Mouse (Mus musculus): Measurements from ENCODE around the gene Card10. TPM values are rescaled to one million over a fixed set of nuclear protein-coding genes. Genes with fewer than 3 reads are reported as not detected.

Card10 gene
- total RNA-seq, 1 experiment from 2014 or later, result not detected

DNA sequence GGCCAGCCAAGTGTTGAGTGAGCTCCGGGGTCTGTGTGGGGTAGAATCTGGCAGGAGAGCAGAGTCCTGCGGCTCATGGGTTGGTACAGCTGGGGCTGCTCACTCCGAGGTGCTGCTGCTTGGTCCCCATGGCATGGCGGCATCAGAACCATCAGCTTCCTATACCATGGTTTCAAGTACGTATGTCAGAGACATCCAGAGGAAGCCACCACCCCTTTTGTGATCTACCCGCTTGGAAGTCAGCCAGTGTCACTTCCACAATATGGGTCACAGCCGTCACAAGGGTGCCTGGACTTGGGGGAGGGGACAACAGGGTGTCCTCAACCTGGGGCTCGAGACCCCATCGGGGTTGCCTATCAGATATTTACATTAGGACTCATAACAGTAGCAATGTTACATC, 7.3 kb upstream of the Card10 start:
- peak; percentile 47 to 68; a peak in 2 of 4 replicates for ATAC-seq (replicated peaks in 1 of 2; ENCODE audit: insufficient read depth in 1 of 2, low FRiP score in 2 of 2, low TSS enrichment in 1 of 2, low read depth in 1 of 2, poor library complexity in 2 of 2, severe bottlenecking in 2 of 2)

DNA sequence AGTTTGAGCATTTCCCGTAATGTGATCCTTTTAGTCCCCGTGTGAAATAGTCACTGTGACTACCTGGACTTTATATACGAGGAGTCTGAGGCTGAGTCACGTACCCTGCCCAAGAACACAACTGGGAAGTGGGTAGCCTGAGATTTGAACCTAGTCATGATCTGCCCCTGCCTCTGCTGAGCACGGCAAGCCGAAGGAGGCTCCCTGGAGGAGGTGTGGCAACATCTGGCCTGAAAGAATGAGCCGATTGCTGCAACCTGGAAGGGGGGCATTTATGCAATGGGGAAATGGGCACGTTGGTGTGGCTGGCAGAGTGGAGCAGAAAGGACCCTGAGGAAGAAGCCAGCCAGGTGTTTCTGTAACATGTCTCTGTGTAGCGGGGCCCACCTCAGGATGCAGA, 6.9 kb upstream of the Card10 start:
- peak; percentile 10 to 64; a peak in 2 of 4 replicates for ATAC-seq (replicated peaks in 1 of 2; ENCODE audit: insufficient read depth in 1 of 2, low FRiP score in 2 of 2, low TSS enrichment in 1 of 2, low read depth in 1 of 2, poor library complexity in 2 of 2, severe bottlenecking in 2 of 2)

DNA sequence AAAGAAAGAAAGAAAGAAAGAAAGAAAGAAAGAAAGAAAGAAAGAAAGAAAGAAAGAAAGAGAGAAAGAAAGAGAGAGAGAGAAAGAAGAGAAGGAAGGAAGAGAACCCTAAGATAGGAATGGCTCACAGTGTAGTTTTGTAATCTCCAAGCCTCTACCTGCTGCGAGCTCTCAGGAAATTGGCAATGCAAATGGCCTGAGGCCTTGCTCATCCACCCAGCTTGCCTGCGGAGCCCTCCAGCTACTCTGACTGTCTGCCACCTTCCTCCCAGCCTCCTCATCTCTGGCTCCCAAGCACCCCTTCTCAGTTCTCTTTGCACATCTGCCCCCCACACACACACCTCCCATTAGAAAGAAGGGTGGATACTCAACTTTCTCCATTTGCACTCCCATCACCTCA, 6.1 kb upstream of the Card10 start:
- ATAC-seq (replicated peaks in 1 of 2; ENCODE audit: insufficient read depth in 1 of 2, low FRiP score in 2 of 2, low TSS enrichment in 1 of 2, low read depth in 1 of 2, poor library complexity in 2 of 2, severe bottlenecking in 2 of 2), result no peak

DNA sequence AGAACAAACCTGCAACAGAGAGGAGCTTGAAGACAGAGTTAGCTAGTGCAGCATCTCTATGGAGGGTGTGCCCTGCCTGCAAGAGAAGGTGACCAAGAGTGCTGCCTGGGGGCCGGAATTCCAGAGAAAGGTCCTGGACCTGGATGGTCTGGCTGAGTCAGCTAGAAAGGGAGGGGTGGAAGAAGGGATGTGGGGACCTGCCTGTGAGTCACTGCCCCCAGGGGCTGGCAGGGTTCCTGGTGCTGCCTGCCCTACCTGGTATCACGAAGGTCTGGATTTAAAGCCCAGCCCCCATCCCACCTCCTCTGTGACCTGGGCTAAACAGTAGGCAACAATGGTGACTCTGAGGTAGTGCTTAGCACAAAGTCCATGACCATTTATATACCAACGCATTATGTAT, 4.3 kb upstream of the Card10 start:
- ATAC-seq (replicated peaks in 1 of 2; ENCODE audit: insufficient read depth in 1 of 2, low FRiP score in 2 of 2, low TSS enrichment in 1 of 2, low read depth in 1 of 2, poor library complexity in 2 of 2, severe bottlenecking in 2 of 2), result no peak

DNA sequence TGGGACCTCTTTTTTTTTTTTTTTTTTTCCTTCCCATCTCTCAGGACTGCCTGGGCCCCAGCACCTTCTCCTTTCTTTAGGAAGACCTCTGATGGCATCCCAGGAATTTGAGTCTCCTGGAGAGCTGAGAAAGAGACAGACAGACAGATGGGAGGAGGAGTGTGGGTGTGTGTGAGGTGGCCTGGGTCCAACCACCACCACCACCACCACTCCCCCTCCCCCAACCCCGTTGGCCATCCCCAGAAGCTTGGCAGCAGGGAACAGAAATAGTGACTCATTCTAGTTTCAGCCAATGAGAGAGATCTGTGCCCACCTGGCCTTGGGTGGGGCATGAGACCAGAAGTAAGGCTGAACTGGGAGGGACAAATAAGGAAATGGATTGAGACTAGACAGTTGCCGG, 3.8 kb upstream of the Card10 start:
- ATAC-seq (replicated peaks in 1 of 2; ENCODE audit: insufficient read depth in 1 of 2, low FRiP score in 2 of 2, low TSS enrichment in 1 of 2, low read depth in 1 of 2, poor library complexity in 2 of 2, severe bottlenecking in 2 of 2), result no peak

DNA sequence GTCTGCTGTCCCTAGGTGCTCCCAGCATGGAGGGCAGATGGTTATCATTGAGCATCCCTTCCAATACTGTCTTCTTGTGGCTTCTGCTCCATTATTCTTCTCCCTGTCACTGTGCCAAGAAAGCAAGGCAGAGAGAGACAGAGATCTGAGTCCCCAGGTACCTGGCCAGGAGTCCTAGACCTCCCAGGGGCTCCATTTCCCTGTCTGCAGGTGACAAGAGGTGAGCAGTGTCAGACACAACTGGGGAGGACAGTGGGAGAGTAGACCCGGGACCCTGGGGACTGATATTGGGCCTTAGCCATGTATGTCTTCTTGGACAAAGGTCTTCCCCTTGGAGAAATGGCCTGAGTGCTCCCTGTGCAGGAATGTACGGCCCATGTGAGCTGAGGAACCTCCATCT, 2.5 kb upstream of the Card10 start:
- no peak for ATAC-seq (replicated peaks in 1 of 2; ENCODE audit: insufficient read depth in 1 of 2, low FRiP score in 2 of 2, low TSS enrichment in 1 of 2, low read depth in 1 of 2, poor library complexity in 2 of 2, severe bottlenecking in 2 of 2)

DNA sequence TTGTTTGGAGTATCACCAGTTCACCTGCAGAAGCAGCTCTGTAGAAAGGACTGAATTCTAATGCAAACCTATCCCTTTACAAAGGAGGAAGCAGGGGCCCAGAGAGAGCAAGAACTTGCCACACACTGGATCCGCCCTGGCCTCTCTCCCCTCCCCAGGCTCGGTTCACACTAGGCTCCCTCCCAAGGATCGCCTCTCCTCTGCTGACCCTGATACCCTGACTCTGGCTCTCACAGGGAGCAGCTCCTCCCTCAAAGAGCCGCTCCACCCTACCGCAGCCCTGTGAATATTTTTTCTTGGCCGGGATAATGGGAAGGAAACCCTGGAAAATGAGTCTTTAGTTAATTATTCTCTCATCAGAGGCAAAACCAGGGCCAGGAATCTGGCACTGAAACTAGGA, 1.5 kb upstream of the Card10 start:
- ATAC-seq (replicated peaks in 1 of 2; ENCODE audit: insufficient read depth in 1 of 2, low FRiP score in 2 of 2, low TSS enrichment in 1 of 2, low read depth in 1 of 2, poor library complexity in 2 of 2, severe bottlenecking in 2 of 2), result no peak; a peak in 1 of 4 replicates

DNA sequence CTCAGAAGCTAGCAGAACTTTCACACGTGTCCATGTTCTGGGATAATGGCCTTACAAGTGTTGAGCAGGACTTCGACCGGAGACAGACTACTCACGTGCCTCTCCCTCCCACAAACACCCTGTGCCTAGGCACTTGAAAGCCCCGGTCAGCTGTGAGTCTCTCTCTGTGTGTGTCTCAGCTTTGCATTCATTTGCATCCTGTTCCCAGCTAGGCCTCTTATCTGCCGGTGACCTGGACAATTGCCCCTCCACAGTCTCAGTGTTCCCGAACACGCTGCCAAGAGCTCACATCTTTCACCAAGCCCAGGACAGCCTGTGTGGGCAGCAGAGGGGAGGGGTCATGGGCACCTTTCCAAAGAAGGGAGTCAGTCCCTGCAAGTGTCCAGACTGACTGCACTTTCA, 658 bp upstream of the Card10 start:
- ATAC-seq (replicated peaks in 1 of 2; ENCODE audit: insufficient read depth in 1 of 2, low FRiP score in 2 of 2, low TSS enrichment in 1 of 2, low read depth in 1 of 2, poor library complexity in 2 of 2, severe bottlenecking in 2 of 2), result no peak

DNA sequence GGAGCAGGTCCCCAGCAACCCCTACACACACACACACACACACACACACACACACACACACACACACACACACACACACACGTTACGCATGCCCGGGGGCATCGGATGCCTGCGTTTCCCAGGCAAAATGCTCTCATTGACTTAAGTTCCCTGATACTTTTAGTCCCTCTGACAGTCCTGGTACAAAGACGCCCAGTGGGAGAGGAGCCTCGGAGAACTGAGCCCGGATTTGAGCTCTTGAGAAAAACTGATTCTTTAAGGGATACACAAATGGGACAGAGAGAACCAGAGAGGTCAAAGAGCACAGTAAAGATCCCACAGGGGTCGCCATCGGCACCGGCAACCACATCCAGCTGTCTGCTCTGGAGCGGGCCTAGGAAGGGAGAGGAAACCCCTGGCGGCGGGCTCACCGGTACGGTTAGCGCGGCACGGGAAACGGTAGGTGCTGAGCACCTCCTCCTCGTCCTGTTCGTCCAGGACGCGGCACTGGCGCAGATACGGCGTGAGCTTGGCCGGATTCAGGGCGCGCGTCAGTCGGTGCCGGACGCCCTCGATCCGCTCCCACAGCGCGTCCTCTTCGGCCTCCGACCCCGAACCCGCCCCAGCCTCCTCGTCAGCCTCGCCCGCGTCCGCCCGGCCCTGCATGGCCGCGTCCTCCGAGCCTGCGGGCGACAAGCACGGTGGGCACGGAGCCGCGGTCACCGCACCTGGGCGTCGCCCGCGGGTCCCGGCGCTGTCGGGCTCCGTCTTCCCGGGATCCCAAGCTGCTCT, 686 bp downstream of the Card10 start:
- ATAC-seq (replicated peaks in 1 of 2; ENCODE audit: insufficient read depth in 1 of 2, low FRiP score in 2 of 2, low TSS enrichment in 1 of 2, low read depth in 1 of 2, poor library complexity in 2 of 2, severe bottlenecking in 2 of 2), result peak in 1 of 2 experiments; percentile 6; a peak in 1 of 4 replicates

DNA sequence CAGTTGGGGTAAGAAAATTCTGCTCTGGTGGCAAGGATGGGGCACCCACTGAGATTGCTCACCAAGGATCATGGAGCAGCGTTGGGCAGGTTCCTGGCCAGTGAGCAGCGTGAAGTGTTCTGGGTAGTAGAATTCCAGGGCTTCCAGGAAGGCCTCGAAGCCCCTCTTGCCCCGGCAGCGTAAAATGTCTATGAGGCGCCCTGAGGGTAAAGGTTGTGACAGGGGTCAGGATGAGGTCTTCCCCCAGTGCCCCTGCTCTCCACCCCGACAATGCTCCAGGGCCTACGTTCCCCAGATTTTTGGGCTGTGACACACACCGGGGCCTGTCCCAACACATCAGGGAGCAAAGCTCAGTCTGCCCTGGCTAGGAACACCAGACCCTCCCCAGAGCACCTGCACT, 1.3 kb downstream of the Card10 start:
- ATAC-seq (replicated peaks in 1 of 2; ENCODE audit: insufficient read depth in 1 of 2, low FRiP score in 2 of 2, low TSS enrichment in 1 of 2, low read depth in 1 of 2, poor library complexity in 2 of 2, severe bottlenecking in 2 of 2), result no peak

DNA sequence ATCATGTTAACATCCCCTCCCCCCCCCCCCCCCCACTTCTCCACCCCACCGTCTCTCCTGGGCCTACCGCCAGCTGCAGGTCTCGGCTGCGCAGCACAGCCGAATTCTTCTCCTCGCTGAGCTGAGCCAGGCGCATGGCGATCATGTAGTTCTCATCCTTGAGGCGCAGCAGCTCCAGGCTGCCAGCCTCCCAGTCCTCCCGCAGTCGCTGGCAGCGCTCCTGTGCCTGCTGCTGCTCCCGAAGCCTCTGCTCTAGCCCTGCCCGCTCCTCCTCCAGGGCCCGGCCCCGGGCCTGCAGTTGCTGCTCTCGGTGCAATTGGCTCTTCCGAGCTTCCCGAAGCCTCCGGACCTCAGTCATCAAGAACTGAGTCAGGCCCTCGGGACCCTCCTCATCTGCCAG, 3.8 kb downstream of the Card10 start:
- ATAC-seq (replicated peaks in 1 of 2; ENCODE audit: insufficient read depth in 1 of 2, low FRiP score in 2 of 2, low TSS enrichment in 1 of 2, low read depth in 1 of 2, poor library complexity in 2 of 2, severe bottlenecking in 2 of 2), result no peak

DNA sequence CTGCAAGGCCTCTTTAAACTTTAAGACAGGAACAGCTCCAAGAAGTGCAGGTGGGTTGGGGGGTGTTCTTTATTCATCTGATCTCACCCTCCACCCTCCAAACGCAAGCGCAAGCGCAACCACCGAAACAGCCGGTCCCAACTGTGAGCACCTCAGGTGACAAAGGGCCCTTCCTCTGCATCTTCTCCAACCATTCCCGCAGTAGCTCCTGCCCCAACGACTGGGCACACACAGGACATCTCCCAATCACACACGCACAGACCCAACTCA, 5.8 kb downstream of the Card10 start:
- no peak for ATAC-seq (replicated peaks in 1 of 2; ENCODE audit: insufficient read depth in 1 of 2, low FRiP score in 2 of 2, low TSS enrichment in 1 of 2, low read depth in 1 of 2, poor library complexity in 2 of 2, severe bottlenecking in 2 of 2)

DNA sequence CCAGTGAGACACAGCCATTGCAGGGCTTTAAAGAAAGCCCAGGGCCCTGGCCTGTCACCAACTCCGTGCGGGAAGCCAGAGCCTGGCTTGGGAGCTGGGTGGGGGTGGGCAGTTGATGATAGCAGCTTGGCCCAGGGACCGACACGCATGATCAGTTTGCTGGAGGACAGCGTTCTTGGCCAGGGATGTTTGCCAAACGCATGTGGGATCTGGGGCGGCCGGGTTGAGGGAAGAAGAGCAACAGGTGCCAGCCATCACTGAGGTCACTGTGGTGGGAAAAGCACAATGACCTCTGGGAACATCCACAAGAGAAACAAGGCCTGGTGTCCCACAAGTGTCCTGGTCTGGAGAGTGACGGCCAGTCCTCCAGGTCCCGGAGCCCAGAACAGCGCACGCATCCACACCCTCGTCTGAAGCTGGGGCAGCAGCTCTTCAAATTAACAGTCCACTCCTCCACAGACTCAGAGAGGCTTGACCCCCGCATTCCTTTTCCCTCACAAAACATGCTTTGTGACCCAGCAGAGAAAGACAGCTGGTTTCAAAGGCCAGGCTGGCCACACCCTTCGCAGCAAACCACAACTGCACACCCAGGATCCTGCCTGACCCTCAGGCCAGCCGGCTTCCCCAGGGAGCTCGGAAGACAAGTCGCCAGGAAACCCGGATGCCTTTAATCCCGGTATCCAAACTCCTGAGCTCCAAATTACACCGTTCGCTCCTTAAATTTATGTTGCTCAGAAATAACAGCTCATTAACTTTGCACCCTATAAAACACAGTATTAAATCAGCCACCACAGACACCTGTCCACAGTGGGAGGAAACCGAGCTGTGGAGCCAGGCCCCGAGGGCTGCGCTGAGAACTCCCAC, 6.4 kb downstream of the Card10 start:
- no peak for ATAC-seq (replicated peaks in 1 of 2; ENCODE audit: insufficient read depth in 1 of 2, low FRiP score in 2 of 2, low TSS enrichment in 1 of 2, low read depth in 1 of 2, poor library complexity in 2 of 2, severe bottlenecking in 2 of 2)

DNA sequence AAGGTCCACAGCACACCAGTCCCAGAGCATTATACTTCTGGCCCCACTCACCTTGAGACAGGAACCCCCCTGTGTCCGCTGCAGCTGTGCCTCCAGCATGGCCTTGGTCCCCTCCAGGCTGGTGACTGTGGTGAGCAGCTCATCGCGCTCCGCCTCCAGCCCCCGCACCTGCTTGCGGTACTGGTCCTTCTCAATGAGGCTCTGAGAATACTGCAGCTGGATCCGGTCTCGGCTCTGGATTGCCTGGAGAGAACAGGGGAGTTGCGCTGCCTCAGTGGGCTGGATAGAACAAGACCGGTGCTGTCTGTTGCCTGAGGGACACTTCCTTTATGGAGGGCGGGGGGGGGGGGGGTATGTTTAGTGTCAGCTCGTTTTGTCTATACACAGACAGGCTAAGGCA, 11.9 kb downstream of the Card10 start:
- ATAC-seq (replicated peaks in 1 of 2; ENCODE audit: insufficient read depth in 1 of 2, low FRiP score in 2 of 2, low TSS enrichment in 1 of 2, low read depth in 1 of 2, poor library complexity in 2 of 2, severe bottlenecking in 2 of 2), result no peak

DNA sequence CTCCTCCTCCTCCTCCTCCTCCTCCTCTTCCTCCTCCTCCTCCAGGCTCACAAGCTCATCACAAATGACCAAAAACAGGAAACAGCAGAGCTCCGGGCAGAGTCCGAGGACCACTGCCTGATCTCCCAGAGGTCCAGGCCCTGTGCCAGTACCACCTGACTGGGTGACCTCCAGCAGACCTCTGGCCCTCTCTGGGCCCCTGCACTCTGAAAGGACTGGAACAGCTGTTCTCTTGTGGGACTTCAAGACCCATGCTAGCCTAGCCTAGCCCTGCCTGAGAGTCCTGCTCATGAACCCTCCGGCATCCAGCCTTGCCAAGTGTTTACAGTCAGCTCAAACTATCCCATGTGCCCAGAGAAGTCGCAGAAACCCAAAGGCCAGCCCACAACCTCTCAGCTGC, 12.4 kb downstream of the Card10 start:
- ATAC-seq (replicated peaks in 1 of 2; ENCODE audit: insufficient read depth in 1 of 2, low FRiP score in 2 of 2, low TSS enrichment in 1 of 2, low read depth in 1 of 2, poor library complexity in 2 of 2, severe bottlenecking in 2 of 2), result no peak

DNA sequence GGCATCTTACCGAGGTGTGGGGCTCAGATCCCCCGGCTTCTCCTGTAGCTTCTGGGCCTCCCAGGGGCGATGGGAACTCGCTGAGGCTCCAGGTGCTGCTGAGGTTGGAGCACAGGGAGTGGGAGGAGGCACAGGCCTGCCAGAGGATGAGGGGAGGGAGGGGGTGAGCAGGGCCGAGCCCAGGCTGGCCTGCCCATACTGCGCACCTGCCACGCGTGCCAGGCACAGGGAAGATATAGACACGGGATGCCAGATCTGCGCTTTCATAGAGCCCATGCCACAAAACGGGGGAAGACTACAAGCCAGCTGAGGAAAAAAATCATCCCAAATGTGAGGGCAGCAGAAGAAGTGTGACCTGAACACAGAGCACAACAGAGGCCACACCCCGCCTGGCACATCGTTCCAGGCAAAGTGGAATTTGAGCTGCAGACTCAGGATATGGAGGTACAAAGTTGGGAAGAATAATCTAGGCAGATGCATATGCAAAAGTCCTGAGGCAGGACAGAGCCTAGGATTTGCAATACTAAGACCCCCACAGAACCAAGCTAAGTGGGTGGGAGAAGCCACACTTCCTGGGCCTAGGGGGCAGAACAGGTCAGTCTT, 13.0 kb downstream of the Card10 start:
- ATAC-seq (replicated peaks in 1 of 2; ENCODE audit: insufficient read depth in 1 of 2, low FRiP score in 2 of 2, low TSS enrichment in 1 of 2, low read depth in 1 of 2, poor library complexity in 2 of 2, severe bottlenecking in 2 of 2), result no peak

DNA sequence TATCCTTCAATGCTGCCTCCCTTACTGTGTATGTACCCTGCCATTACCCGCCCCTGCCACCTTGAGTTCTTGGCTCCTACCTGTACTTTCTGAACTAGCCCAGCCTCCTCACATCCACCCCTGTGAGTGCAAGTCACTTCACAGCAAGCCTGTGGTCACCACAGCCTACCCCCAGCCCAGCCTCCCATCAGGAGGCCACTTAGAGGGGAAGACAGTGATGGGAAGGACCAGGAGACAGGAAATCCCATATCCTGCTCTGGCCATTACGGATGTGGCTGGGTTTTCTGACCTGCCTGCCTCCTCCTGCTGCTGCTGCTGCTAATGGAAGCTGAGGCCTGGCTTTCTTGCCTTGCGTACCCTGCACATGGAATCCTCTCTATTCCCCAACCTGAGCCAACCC, 14.8 kb downstream of the Card10 start:
- ATAC-seq (replicated peaks in 1 of 2; ENCODE audit: insufficient read depth in 1 of 2, low FRiP score in 2 of 2, low TSS enrichment in 1 of 2, low read depth in 1 of 2, poor library complexity in 2 of 2, severe bottlenecking in 2 of 2), result no peak

DNA sequence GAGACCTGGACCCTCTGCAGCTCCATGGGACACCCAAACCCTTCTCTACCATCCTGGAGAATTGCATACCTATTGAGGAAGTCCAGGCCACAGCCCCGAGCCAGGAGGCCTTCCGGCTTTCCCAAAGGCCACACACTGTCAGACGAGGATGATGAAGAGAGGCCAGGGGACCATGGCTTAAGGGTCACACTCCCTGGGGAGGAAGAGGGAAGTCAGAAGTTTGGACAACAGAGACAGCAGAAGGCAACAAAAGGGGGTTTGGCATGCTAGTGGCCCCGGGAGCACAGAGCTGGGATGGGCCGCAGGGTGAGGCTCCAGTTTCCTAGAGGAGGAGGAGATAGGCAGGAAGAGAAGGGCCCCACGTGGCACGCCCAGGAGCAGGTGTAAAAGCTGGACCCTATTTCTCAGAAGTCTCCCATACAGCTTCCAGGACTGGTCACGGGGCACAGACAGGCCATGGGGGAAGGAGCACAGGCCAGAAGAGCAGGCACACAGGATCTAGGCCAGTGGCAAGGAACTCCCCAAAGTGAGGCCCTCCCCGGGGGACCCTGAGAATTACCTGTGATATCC, 15.5 kb downstream of the Card10 start:
- ATAC-seq (replicated peaks in 1 of 2; ENCODE audit: insufficient read depth in 1 of 2, low FRiP score in 2 of 2, low TSS enrichment in 1 of 2, low read depth in 1 of 2, poor library complexity in 2 of 2, severe bottlenecking in 2 of 2), result no peak

All from hematopoietic stem cell, adult 5-6 weeks (primary cell).